Mouse (Mus musculus) brain, embryonic 18.5 days (tissue): Measurements from ENCODE around the gene Fam171a2.

Source experiments
- DNase-seq: peaks from one replicate; pipeline ENCODE4 v3.0.0-alpha.2; 2012; ENCODE audit warnings: low read depth, low spot score

The Fam171a2 gene

GRCm38 (mm10) chr11:102434816-102435705, 12.4 kb downstream of the Fam171a2 start:
- no peak for DNase-seq

GRCm38 (mm10) chr11:102434406-102434805, 13.1 kb downstream of the Fam171a2 start:
- no peak for DNase-seq

- no peak for DNase-seq
These were observed 13.6 kb downstream of the Fam171a2 start for GRCm38 (mm10) chr11:102433866-102434265.

- no peak for DNase-seq
These were observed 14.6 kb downstream of the Fam171a2 start for GRCm38 (mm10) chr11:102432896-102433295.

- no peak for DNase-seq
These were observed 15.2 kb downstream of the Fam171a2 start for GRCm38 (mm10) chr11:102432115-102432843.

GRCm38 (mm10) chr11:102431728-102432114, 15.8 kb downstream of the Fam171a2 start:
- no peak for DNase-seq

GRCm38 (mm10) chr11:102431018-102431645, 16.4 kb downstream of the Fam171a2 start:
- DNase-seq: no peak

- peak; percentile 92 for DNase-seq
These were observed 17.1 kb downstream of the Fam171a2 start, which contains the start of gene Grn for GRCm38 (mm10) chr11:102430121-102431017. TSS of gene Grn (plus strand) at chr11:102430315.

GRCm38 (mm10) chr11:102429551-102429950, 17.9 kb downstream of the Fam171a2 start:
- no peak for DNase-seq

- DNase-seq: no peak
These were observed 18.4 kb downstream of the Fam171a2 start for GRCm38 (mm10) chr11:102428981-102429540.

- no peak for DNase-seq
These were observed 21.7 kb downstream of the Fam171a2 start for GRCm38 (mm10) chr11:102425555-102426316.

GRCm38 (mm10) chr11:102424666-102425065, 22.8 kb downstream of the Fam171a2 start:
- no peak for DNase-seq

GRCm38 (mm10) chr11:102421559-102421958, 25.9 kb downstream of the Fam171a2 start:
- DNase-seq: no peak

GRCm38 (mm10) chr11:102418887-102419286, 28.6 kb downstream of the Fam171a2 start:
- no peak for DNase-seq

- no peak for DNase-seq
These were observed 30.3 kb downstream of the Fam171a2 start for GRCm38 (mm10) chr11:102417160-102417559.

- DNase-seq: no peak
These were observed 32.3 kb downstream of the Fam171a2 start for GRCm38 (mm10) chr11:102415034-102415802.

GRCm38 (mm10) chr11:102413059-102413458, 34.4 kb downstream of the Fam171a2 start:
- DNase-seq: no peak

GRCm38 (mm10) chr11:102411704-102412103, 35.8 kb downstream of the Fam171a2 start:
- no peak for DNase-seq

GRCm38 (mm10) chr11:102411061-102411460, 36.4 kb downstream of the Fam171a2 start:
- no peak for DNase-seq
